Mouse (Mus musculus) layer of hippocampus, postnatal 10 days (tissue): ENCODE data around the gene Rrp36. TPM values are rescaled to one million over a fixed set of nuclear protein-coding genes. Genes with fewer than 3 reads are reported as not detected.
A peak's percentile ranks its signal among the peaks of the same experiment; 100 is the strongest.

ENCODE experiments used
- DNase-seq, 2 experiments: peaks; one replicate each; pipeline ENCODE4 v3.0.0; 2021; ENCODE audit warnings: low spot score in 2 of 2
- long read RNA-seq: library from polyadenylated mRNA; stranded (forward); transcript quantifications from one replicate; pipeline ENCODE4 v2.0.0, GENCODE M21; 2023
- total RNA-seq, 2 experiments: library from RNA; stranded (reverse); gene quantifications; 2 replicates each; pipeline ENCODE4 v1.2.3; 2021

Gene Rrp36
- total RNA-seq = 10 to 100 TPM; 18.0 to 20.7 TPM
- long read RNA-seq, transcript Rrp36-201 (7 exons, 1,195 nt) = major isoform, 11 of 26 reads
- long read RNA-seq, transcript Rrp36-205 (4 exons, 406 nt) = minor isoform, 6 of 26 reads
- long read RNA-seq, partial matches to known transcripts = 3 of 26 reads
- long read RNA-seq, other reads (novel, unspliced or antisense) = 5 of 26 reads

GRCm38 (mm10) chr17:46673850-46674529 is at the start of gene Rrp36:
TSS of gene Rrp36 (minus strand) at chr17:46674352.
- peak; percentile 89 to 92 for DNase-seq

- no peak for DNase-seq
These were observed 46.9 kb upstream of the Rrp36 start for GRCm38 (mm10) chr17:46721077-46721476.

GRCm38 (mm10) chr17:46714756-46715481 is 40.8 kb upstream of the Rrp36 start:
- no peak for DNase-seq

- no peak for DNase-seq
These were observed 39.7 kb upstream of the Rrp36 start for GRCm38 (mm10) chr17:46713849-46714248.

DNA sequence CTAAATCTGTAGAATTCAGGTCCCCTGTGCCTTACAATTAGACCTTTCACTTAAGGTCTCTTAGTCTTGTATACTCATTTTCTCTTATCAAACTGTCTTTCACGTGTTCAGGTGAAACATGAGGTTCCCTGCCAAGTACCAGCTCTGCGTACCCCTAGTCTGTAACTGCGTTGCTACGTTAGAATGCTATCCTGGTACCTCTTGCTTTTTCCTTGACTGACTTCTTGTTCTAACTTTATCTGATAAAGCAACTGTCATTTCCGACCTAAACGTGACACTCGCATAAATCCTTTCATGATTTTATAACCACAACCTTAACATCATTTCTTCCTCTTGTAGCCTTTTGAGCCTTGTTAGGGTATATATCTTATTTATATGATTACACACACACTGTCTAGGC is 38.3 kb upstream of the Rrp36 start:
- DNase-seq = no peak

- peak; percentile 48 to 60 for DNase-seq
These were observed 37.6 kb upstream of the Rrp36 start for GRCm38 (mm10) chr17:46711612-46712271.

GRCm38 (mm10) chr17:46710959-46711597 is 36.9 kb upstream of the Rrp36 start, which contains the start of gene Pex6:
TSS of gene Pex6 (plus strand) at chr17:46711463.
- peak; percentile 90 to 93 for DNase-seq

GRCm38 (mm10) chr17:46706375-46707089 is 32.4 kb upstream of the Rrp36 start:
- no peak for DNase-seq

GRCm38 (mm10) chr17:46704887-46705835 is 31.0 kb upstream of the Rrp36 start, which contains the start of gene Ppp2r5d:
TSS of gene Ppp2r5d (minus strand) at chr17:46705111.
- peak; percentile 93 to 94 for DNase-seq

DNA sequence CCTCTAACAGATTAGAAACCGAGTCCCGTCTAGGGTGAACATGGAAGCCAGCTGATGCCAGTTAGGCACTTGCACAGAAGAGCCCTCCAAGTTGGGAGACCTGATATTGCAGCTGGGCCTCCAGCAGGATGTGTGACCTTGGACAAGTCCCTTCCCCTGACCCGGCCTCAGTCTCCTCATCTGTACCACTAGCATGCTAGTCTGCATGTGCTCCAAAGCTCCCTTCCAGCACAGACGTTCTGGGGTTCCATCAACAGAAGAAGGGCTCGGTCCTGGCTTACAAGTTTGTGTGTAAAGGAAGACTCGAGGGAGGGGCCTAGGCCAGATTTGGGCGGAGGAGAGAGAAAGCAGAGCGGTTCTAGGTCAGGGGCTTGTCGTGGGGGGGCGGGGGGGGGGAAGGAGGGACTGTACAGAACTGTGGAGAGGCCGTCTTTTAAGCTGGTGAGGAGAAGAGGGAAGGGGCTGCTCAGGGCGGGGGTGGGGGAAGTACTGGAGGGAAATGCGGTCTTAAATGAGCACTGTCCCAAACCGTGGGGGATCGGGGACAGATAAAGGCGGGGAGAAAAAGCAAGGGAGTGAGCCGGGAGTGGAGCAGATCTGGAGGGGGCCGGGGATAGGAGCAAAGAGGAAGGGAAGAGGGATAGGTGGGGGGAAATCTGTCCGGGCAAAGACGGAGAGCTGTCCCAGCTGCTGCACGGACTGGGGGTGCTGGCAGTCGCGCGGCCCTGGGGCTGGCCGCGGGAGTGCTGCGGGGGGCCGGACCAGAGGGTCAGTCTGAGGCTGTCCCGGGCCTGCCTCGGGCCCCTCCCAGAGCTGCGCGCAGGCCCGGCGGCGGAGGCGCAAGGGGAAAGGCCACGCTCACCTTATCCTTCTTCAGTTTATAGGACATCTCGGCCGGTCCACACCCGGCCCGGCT is 30.1 kb upstream of the Rrp36 start:
- no peak for DNase-seq

GRCm38 (mm10) chr17:46702506-46702905 is 28.4 kb upstream of the Rrp36 start:
- no peak for DNase-seq

DNA sequence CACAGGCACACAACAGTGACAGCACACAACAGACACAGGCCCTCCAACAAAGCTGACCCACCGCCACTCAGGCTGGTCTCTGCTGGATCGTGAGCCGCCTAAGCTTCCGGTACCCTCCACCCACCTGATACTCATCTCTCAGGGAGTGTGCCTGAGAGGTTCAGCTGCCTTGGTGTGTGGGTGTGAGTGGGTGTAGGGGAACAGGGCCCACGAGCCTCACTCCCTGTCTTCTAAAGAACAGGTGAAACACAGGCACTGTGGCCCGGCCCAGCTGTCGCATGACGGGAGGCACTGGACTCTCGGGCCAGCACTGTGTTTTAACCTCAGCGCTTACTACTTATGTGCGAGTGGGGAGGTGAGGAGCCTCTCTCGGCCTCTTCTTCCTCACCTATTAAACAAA is 27.9 kb upstream of the Rrp36 start:
- DNase-seq = no peak

GRCm38 (mm10) chr17:46701489-46701888 is 27.3 kb upstream of the Rrp36 start:
- DNase-seq = no peak

DNA sequence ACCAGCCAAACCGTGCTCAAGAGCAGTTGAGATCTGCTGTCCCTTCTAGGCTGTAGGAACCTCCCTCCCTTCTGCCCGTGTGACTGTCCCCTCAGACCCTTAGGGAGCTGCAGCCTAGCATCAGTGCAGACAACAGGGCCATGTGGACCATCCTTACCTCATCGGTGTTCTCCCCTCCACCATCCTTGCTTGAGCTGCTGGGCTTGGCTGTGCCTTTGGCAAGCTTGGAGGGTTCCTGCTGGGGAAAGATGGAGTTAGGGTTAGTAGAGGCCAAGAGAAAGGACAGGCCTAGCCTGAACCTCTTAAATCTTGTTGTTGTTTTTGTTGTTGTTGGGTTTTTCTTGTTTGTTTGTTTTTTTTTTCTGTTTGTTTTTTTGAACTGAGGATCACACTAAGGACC is 25.8 kb upstream of the Rrp36 start:
- DNase-seq = no peak

DNA sequence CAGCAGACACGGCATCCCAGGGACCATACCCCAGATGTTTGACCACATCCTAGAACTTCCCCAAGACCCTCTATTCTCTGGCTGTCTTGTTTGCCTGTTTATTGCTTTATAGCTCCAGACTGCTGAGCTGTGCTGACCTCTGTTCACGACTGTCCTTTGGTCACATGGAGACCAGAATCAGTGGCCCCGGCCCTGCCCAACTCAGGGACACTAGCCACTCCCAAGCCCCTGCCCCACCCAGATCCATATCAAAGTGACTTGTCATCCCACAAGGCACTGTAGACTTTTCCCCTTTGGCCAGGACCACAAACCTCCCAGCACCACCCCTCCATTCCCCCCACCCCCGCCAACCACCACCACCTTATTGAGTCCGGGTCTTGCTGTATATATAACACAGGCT is 25.1 kb upstream of the Rrp36 start:
- DNase-seq = no peak

GRCm38 (mm10) chr17:46698515-46698914 is 24.4 kb upstream of the Rrp36 start:
- DNase-seq = no peak

DNA sequence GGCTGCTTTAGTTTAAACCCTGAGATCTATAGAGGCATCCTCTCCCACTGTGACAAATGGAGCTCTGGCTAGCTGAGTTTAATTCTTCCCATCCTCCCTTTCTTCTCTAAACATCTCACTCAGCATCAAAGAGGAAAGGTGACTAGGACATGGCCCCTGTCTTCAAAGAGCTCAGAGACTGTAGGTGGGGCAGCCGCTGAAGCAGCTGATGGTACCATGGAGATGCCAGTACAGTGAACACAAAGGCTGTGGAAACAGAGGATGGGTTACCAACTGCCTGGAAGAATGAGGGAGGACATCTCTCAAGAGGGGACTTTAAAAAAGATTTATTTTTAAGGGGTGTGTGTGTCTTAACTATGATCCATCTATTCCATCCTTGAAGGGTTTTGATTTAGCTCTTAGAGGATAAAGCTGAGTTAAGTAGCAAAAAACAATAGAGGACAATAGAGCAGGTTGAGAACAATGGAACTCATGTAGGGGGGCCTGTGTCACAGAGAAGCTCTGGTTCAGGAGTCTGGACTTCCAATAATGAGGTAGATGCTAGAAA is 20.4 kb upstream of the Rrp36 start:
- DNase-seq = no peak

DNA sequence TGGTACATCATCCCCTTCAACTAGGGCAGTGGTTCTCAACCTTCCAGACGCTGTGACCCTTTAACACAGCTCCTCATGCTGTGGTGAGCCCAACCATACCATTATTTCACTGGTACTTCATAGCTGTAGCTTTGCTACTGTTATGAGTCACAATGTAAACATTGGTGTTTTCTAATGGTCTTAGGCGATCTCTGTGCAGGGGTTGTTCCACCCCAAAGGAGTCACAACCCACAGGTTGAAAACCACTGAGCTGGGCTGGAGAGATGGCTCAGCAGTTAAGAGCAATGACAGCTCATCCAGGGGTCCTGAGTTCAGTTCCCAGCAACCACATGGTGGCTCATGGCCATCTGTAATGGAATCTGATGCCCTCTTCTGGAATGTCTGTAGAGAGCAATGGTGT is 17.2 kb upstream of the Rrp36 start:
- DNase-seq = no peak
